Mouse (Mus musculus) cerebellum, postnatal 4 days (tissue): ENCODE measurements around the gene Trcg1.
A peak's percentile ranks its signal among the peaks of the same experiment; 100 is the strongest.

Source experiments
- DNase-seq, 2 experiments: peaks; one replicate each; pipeline ENCODE4 v3.0.0; 2022; ENCODE audit warnings: low spot score in 2 of 2, mixed read lengths in 1 of 2

Trcg1 gene

GRCm38 (mm10) chr9:57232341-57232940, 3.9 kb upstream of the Trcg1 start:
- DNase-seq = no peak

- DNase-seq = no peak
Observed at GRCm38 (mm10) chr9:57233142-57233541, 3.2 kb upstream of the Trcg1 start.

- no peak for DNase-seq
Observed at GRCm38 (mm10) chr9:57233767-57234166, 2.6 kb upstream of the Trcg1 start.

- DNase-seq = no peak
Observed at GRCm38 (mm10) chr9:57237705-57238104, 1.3 kb downstream of the Trcg1 start.

- no peak for DNase-seq
Observed at GRCm38 (mm10) chr9:57238220-57238619, 1.9 kb downstream of the Trcg1 start.

GRCm38 (mm10) chr9:57241111-57241510, 4.8 kb downstream of the Trcg1 start:
- DNase-seq = no peak

- DNase-seq = no peak
Observed at GRCm38 (mm10) chr9:57242916-57243315, 6.6 kb downstream of the Trcg1 start.

- no peak for DNase-seq
Observed at GRCm38 (mm10) chr9:57244106-57244685, 7.8 kb downstream of the Trcg1 start.

GRCm38 (mm10) chr9:57246482-57246881, 10.1 kb downstream of the Trcg1 start:
- no peak for DNase-seq

- no peak for DNase-seq
Observed at GRCm38 (mm10) chr9:57247201-57247671, 10.9 kb downstream of the Trcg1 start.

- DNase-seq = no peak
Observed at GRCm38 (mm10) chr9:57248030-57248942, 11.9 kb downstream of the Trcg1 start.

- DNase-seq = no peak
Observed at GRCm38 (mm10) chr9:57250026-57250425, 13.7 kb downstream of the Trcg1 start.

GRCm38 (mm10) chr9:57251139-57251538, 14.8 kb downstream of the Trcg1 start:
- DNase-seq = no peak

- DNase-seq = no peak
Observed at GRCm38 (mm10) chr9:57254061-57254460, 17.7 kb downstream of the Trcg1 start.

GRCm38 (mm10) chr9:57254823-57255495, 18.6 kb downstream of the Trcg1 start:
- DNase-seq = no peak

- DNase-seq = no peak
Observed at GRCm38 (mm10) chr9:57256309-57256708, 20.0 kb downstream of the Trcg1 start.

GRCm38 (mm10) chr9:57256861-57257260, 20.5 kb downstream of the Trcg1 start:
- DNase-seq = no peak

GRCm38 (mm10) chr9:57257627-57258026, 21.3 kb downstream of the Trcg1 start:
- DNase-seq = no peak

GRCm38 (mm10) chr9:57259736-57260135, 23.4 kb downstream of the Trcg1 start:
- peak; percentile 92 to 95 for DNase-seq

GRCm38 (mm10) chr9:57260940-57261339, 24.6 kb downstream of the Trcg1 start:
- no peak for DNase-seq

- DNase-seq = peak in 1 of 2 experiments; percentile 29
Observed at GRCm38 (mm10) chr9:57261516-57261912, 25.2 kb downstream of the Trcg1 start.
